19 mouse cellular contexts compared by ENCODE assay signal in the genomic region with DNA sequence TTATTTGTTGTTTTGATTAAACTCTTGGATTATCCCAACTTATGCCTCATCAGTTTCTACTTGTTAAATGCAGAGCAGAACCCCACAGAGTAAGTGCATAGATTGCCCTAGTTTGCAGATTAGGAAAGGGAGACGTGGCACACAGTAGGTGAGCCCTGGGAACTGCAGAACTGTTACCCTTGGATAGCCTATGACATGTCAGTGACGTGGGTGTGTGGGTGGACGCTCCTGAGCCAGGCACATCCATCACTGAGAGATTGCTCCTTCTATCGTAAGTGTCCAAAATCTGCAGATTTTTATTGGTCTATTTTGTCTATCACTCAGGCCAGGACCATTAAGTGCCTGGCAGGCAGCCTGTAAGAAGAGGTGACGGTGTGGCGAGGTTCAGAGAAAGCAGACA.
DNase-seq lines count a peak whose midpoint lies in the region; ATAC-seq lines count a peak whose summit lies in the region.
"Had no signal": no experiment of that assay in that cellular context is flagged by ENCODE, and none has a peak within 500 bp of the region (broad histone marks: within the 10 kb centered on the region; RNA-seq: fewer than 3 reads in every experiment).

No protein-coding gene starts in this region.

- no peaks in the 10 kb centered on the region for H3K9me3 ChIP-seq in forebrain, embryonic 10.5 days
- no peaks in the 10 kb centered on the region for H3K9me3 ChIP-seq in forebrain, embryonic 15.5 days
- H3K9me3 ChIP-seq in heart, embryonic 13.5 days: no peaks in the 10 kb centered on the region
- no peaks in the 10 kb centered on the region for H3K9me3 ChIP-seq in limb, embryonic 15.5 days
- no peaks in the 10 kb centered on the region for H3K9me3 ChIP-seq in limb, embryonic 10.5 days (replicated peaks)
- H3K9me3 ChIP-seq in heart, embryonic 16.5 days (replicated peaks; ENCODE audit: control insufficient read depth, low read length): no peaks in the 10 kb centered on the region
- H3K9me3 ChIP-seq: hindbrain, embryonic 10.5 days; liver, embryonic 15.5 days; midbrain, embryonic 15.5 days; neural tube, embryonic 13.5 days; stomach, embryonic 15.5 days had no signal

- DNase-seq in forebrain, embryonic 10.5 days (ENCODE audit: extremely low spot score, low spot score): no peak
- no peak for DNase-seq in heart, postnatal 4 days
- DNase-seq in limb, embryonic 10.5 days (ENCODE audit: low spot score): no peak
- DNase-seq: embryo, embryonic 11 days; thymus, postnatal 25 days had no signal

- WGBS in forebrain, embryonic 10.5 days: 79% methylated on average over 6 of the region's 6 CpGs
- WGBS in forebrain, embryonic 15.5 days: 53% methylated on average over 6 of the region's 6 CpGs
- WGBS in heart, embryonic 13.5 days: 60% methylated on average over 6 of the region's 6 CpGs
- WGBS in limb, embryonic 15.5 days: 63% methylated on average over 6 of the region's 6 CpGs
- 68% methylated on average over 6 of the region's 6 CpGs for WGBS in limb, embryonic 10.5 days
- WGBS in heart, embryonic 16.5 days: 48% methylated on average over 6 of the region's 6 CpGs

- H3K9ac ChIP-seq in forebrain, embryonic 15.5 days (replicated peaks): no peak overlapping the region
- H3K9ac ChIP-seq in heart, embryonic 13.5 days: 0 out of 2 replicates have a peak overlapping the region, but pooled peaks have one; percentile 0
- no peak overlapping the region for H3K9ac ChIP-seq in limb, embryonic 15.5 days
- H3K9ac ChIP-seq in heart, embryonic 16.5 days (ENCODE audit: low read length): peak overlapping the region; percentile 45; the same call in 1 of the 2 replicates
- H3K9ac ChIP-seq: liver, embryonic 15.5 days; midbrain, embryonic 15.5 days; neural tube, embryonic 13.5 days; stomach, embryonic 15.5 days had no signal

- ATAC-seq in forebrain, embryonic 15.5 days (replicated peaks): no peak
- no peak; the same call in 1 of the 2 replicates for ATAC-seq in heart, embryonic 13.5 days (ENCODE audit: extremely low read depth, insufficient number of reproducible peaks, low FRiP score, low TSS enrichment)
- ATAC-seq in limb, embryonic 15.5 days (ENCODE audit: insufficient number of reproducible peaks, low FRiP score, low TSS enrichment, low read depth): no peak
- ATAC-seq in heart, embryonic 16.5 days (replicated peaks; ENCODE audit: extremely low read depth, insufficient read depth, low FRiP score): no peak
- ATAC-seq in activated CD4-positive, CD25-positive, alpha-beta regulatory T cell, adult 4 months: no peak
- ATAC-seq: hindbrain, embryonic 16.5 days; intestine, postnatal 0 days; midbrain, embryonic 15.5 days had no signal

- H3K4me2 ChIP-seq in forebrain, embryonic 15.5 days (replicated peaks): no peak overlapping the region
- no peak overlapping the region for H3K4me2 ChIP-seq in heart, embryonic 13.5 days
- no peak overlapping the region for H3K4me2 ChIP-seq in limb, embryonic 15.5 days
- peak overlapping the region; percentile 43; the same call in 1 of the 2 replicates for H3K4me2 ChIP-seq in heart, embryonic 16.5 days (ENCODE audit: low read depth, low read length)
- H3K4me2 ChIP-seq: liver, embryonic 15.5 days; midbrain, embryonic 15.5 days; neural tube, embryonic 13.5 days had no signal

- H3K4me3 ChIP-seq in forebrain, embryonic 10.5 days: no peak overlapping the region
- H3K4me3 ChIP-seq in forebrain, embryonic 15.5 days: no peak overlapping the region
- H3K4me3 ChIP-seq in heart, embryonic 13.5 days: no peak overlapping the region
- no peak overlapping the region for H3K4me3 ChIP-seq in limb, embryonic 15.5 days
- H3K4me3 ChIP-seq in limb, embryonic 10.5 days: no peak overlapping the region
- H3K4me3 ChIP-seq in heart, embryonic 16.5 days (ENCODE audit: low read length): no peak overlapping the region
- H3K4me3 ChIP-seq: hindbrain, embryonic 10.5 days; liver, embryonic 15.5 days; midbrain, embryonic 15.5 days; myocyte; neural tube, embryonic 13.5 days; stomach, embryonic 15.5 days had no signal

- H3K27ac ChIP-seq in forebrain, embryonic 10.5 days: 0 out of 2 replicates have a peak overlapping the region, but pooled peaks have one; percentile 11
- no peak overlapping the region for H3K27ac ChIP-seq in forebrain, embryonic 15.5 days (replicated peaks)
- peak overlapping the region; percentile 66 for H3K27ac ChIP-seq in heart, embryonic 13.5 days (replicated peaks)
- peak overlapping the region; percentile 43; the same call in 1 of the 2 replicates for H3K27ac ChIP-seq in limb, embryonic 15.5 days
- no peak overlapping the region for H3K27ac ChIP-seq in limb, embryonic 10.5 days
- peak overlapping the region; percentile 81 for H3K27ac ChIP-seq in heart, embryonic 16.5 days (ENCODE audit: low read length)
- H3K27ac ChIP-seq: hindbrain, embryonic 10.5 days; liver, embryonic 15.5 days; macrophage; midbrain, embryonic 15.5 days; neural tube, embryonic 13.5 days; stomach, embryonic 15.5 days had no signal

- H3K27me3 ChIP-seq in forebrain, embryonic 10.5 days (ENCODE audit: poor library complexity, severe bottlenecking): no peaks in the 10 kb centered on the region
- no peaks in the 10 kb centered on the region for H3K27me3 ChIP-seq in forebrain, embryonic 15.5 days
- H3K27me3 ChIP-seq in heart, embryonic 13.5 days (replicated peaks): no peaks in the 10 kb centered on the region
- no peaks in the 10 kb centered on the region for H3K27me3 ChIP-seq in limb, embryonic 15.5 days
- no peaks in the 10 kb centered on the region for H3K27me3 ChIP-seq in limb, embryonic 10.5 days (ENCODE audit: low read depth, poor library complexity, severe bottlenecking)
- no peaks in the 10 kb centered on the region for H3K27me3 ChIP-seq in heart, embryonic 16.5 days (ENCODE audit: control insufficient read depth, insufficient read depth, low read length)
- H3K27me3 ChIP-seq: liver, embryonic 15.5 days; midbrain, embryonic 15.5 days; neural tube, embryonic 13.5 days; stomach, embryonic 15.5 days had no signal

- no peaks in the 10 kb centered on the region for H3K36me3 ChIP-seq in forebrain, embryonic 10.5 days (replicated peaks)
- H3K36me3 ChIP-seq in forebrain, embryonic 15.5 days: no peaks in the 10 kb centered on the region
- no peaks in the 10 kb centered on the region for H3K36me3 ChIP-seq in heart, embryonic 13.5 days
- H3K36me3 ChIP-seq in limb, embryonic 15.5 days: no peaks in the 10 kb centered on the region
- H3K36me3 ChIP-seq in limb, embryonic 10.5 days: no peaks in the 10 kb centered on the region
- no peaks in the 10 kb centered on the region for H3K36me3 ChIP-seq in heart, embryonic 16.5 days (ENCODE audit: control insufficient read depth, insufficient read depth)
- H3K36me3 ChIP-seq: hindbrain, embryonic 10.5 days; liver, embryonic 15.5 days; midbrain, embryonic 15.5 days; neural tube, embryonic 13.5 days; stomach, embryonic 15.5 days had no signal

- peaks cover 25% of the 10 kb centered on the region for H3K4me1 ChIP-seq in forebrain, embryonic 10.5 days
- peaks cover 15% of the 10 kb centered on the region for H3K4me1 ChIP-seq in forebrain, embryonic 15.5 days
- H3K4me1 ChIP-seq in heart, embryonic 13.5 days: peaks cover 45% of the 10 kb centered on the region
- H3K4me1 ChIP-seq in limb, embryonic 15.5 days: peaks cover 15% of the 10 kb centered on the region
- peaks cover 21% of the 10 kb centered on the region for H3K4me1 ChIP-seq in limb, embryonic 10.5 days
- peaks cover 28% of the 10 kb centered on the region for H3K4me1 ChIP-seq in heart, embryonic 16.5 days (ENCODE audit: control insufficient read depth, insufficient read depth, low read length)
- H3K4me1 ChIP-seq: liver, embryonic 15.5 days; neural tube, embryonic 13.5 days had no signal

Comparison
In these comparisons a context has a peak if more than half of its experiments do, and no peak if none do; other contexts are left out.
1. H3K27ac ChIP-seq: peak in forebrain, embryonic 10.5 days (single experiment), heart, embryonic 13.5 days (single experiment), limb, embryonic 15.5 days (single experiment) and heart, embryonic 16.5 days (single experiment); none in forebrain, embryonic 15.5 days (single experiment) and limb, embryonic 10.5 days (single experiment).
2. H3K9ac ChIP-seq: peak in heart, embryonic 13.5 days (single experiment) and heart, embryonic 16.5 days (single experiment); none in forebrain, embryonic 15.5 days (single experiment) and limb, embryonic 15.5 days (single experiment).